Comparison of ENCODE assay signal across 1 mouse cellular context in genomic region chr4:107163756-107164587, GRCm38 (mm10).
TF ChIP-seq lines count a peak whose summit lies in the region.

No protein-coding gene starts in this region.

TF ChIP-seq in MEL, 35 proteins besides CTCF, POLR2A, EP300 and RAD21 (continued from another document):
- TF ChIP-seq MYB (IDR thresholded peaks at IDR 0.05; ENCODE audit: low read depth, low read length): no peak
